Mouse (Mus musculus) heart, postnatal 0 days (tissue): ENCODE results near the gene Gm6614.

Source experiments
- CTCF ChIP-seq: IDR thresholded peaks from 2 replicates; pipeline ENCODE4 v1.5.1; 2016; ENCODE audit warnings: antibody characterized with exemption, control low read depth, low read depth
- EP300 ChIP-seq: IDR thresholded peaks from 2 replicates; pipeline ENCODE4 v1.6.1; 2016; ENCODE audit warnings: antibody characterized with exemption, low read depth

GRCm38 (mm10) chr6:142011364-142011955 lies at the start of gene Gm6614:
- no peak for TF ChIP-seq CTCF
- TF ChIP-seq EP300, result no peak
